Mouse (Mus musculus): ENCODE data around the gene Naxd.
"Not testable (repeated sequence)": the region's sequence is repeated elsewhere in the genome, so short reads cannot be mapped to it uniquely, and the experiment has no call there.

GRCm38 (mm10) chr8:11466528-11466927, 30.8 kb upstream of the Naxd start:
- not testable (repeated sequence) for TF ChIP-seq USF2 (IDR thresholded peaks at IDR 0.05; ENCODE audit: borderline replicate concordance in 1 of 2, insufficient read depth in 1 of 2, low read depth in 1 of 2, low read length in 2 of 2); EP300 (IDR thresholded peaks at IDR 0.05; ENCODE audit: low read depth in 1 of 2, low read length in 2 of 2); USF1 (IDR thresholded peaks at IDR 0.05; ENCODE audit: low read depth, low read length); TBP (IDR thresholded peaks at IDR 0.05; ENCODE audit: low read depth, low read length)

All from MEL (cell line).